Mouse (Mus musculus): ENCODE measurements around the gene Pitpnm2.

DNA sequence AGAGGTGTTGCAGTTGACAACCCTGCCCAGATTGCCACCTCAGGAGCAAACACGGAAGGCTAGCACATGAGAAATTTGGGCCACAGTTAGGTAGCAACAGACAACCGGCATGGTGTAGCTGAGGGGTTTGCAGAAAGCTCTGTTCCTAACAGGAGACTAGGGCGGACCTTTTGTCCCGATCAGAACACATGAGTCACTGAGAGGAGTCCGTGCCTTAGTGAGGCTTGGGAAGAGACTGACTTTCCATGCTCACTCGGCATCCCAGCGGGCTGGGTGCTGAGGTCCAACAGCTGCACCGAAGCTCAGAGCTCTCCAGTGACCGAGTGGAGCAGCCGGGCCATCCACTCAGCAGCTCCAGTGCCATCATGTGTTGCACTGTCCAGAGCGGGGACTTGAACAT, 26.9 kb downstream of the Pitpnm2 start:
- TF ChIP-seq CTCF (IDR thresholded peaks at IDR 0.05; ENCODE audit: insufficient read depth, low read depth, low read length) (no peak), POLR2A (IDR thresholded peaks at IDR 0.05; ENCODE audit: insufficient read depth, low read depth, low read length) (no peak; the same call in 1 of the 2 replicates)
